Mouse (Mus musculus): ENCODE measurements around the gene Cyp4f37. TPM values are rescaled to one million over a fixed set of nuclear protein-coding genes. Genes with fewer than 3 reads are reported as not detected.
"Not testable (repeated sequence)": the region's sequence is repeated elsewhere in the genome, so short reads cannot be mapped to it uniquely, and the experiment has no call there.

Gene Cyp4f37
- polyA plus RNA-seq, 1 experiment from 2014 or later, result not detected

DNA sequence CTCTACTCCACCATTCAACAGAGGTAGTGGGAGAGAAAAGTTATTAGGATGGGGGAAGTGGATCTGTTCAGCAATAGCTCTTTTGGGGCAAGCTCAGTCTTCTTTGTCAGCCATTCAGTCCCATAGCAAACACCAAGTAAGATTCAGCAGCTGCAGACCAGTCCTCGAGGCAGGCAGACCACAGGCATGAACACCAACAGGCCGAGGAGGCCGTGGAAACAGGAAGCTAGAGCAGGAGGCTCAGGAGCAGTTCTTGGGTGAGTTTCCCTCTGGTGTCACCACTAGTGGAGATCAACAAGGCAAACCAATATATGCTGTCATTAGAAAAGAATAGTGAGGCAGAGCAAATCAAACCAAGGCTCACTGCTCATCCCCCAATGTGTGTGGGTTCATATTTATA, 8.7 kb upstream of the Cyp4f37 start:
- Histone ChIP-seq H3K9ac (ENCODE audit: low read depth, low read length) (no peak overlapping the region), H3K36me3 (ENCODE audit: control insufficient read depth, insufficient read depth) (no peaks in the 10 kb centered on the region), H3K4me2 (replicated peaks; ENCODE audit: low read depth) (no peak overlapping the region), H3K27me3 (replicated peaks; ENCODE audit: control insufficient read depth, insufficient read depth, low read length) (no peaks in the 10 kb centered on the region), H3K4me1 (replicated peaks; ENCODE audit: control insufficient read depth, insufficient read depth, low read length) (no peaks in the 10 kb centered on the region), H3K4me3 (ENCODE audit: low read depth, low read length) (no peak overlapping the region), H3K9me3 (ENCODE audit: control insufficient read depth) (no peaks in the 10 kb centered on the region), H3K27ac (ENCODE audit: low read depth, low read length) (no peak overlapping the region)
- no peak for TF ChIP-seq CTCF (IDR thresholded peaks at IDR 0.05; ENCODE audit: low read depth)
- 71% methylated on average over 3 of the region's 3 CpGs for WGBS
- ATAC-seq, result no peak

DNA sequence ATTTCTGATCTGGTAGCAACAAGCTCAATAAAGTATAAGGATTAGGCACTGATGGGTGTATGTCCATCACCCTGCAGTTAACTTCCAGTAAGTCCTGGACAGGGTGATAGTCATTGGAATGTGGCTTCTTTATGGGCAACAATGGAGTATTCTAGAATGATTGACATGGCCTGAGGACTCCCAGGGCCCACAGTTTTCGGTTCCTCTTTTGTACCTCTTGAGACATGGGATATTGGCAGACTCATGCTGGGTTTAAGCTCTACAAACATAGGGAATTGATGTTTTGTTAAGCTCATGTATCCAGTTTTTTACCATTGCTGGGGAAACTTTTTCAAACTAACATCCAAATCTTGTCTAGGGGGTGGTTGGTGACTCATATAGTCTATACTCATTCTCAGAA, 3.9 kb upstream of the Cyp4f37 start:
- 88% methylated on average over 1 of the region's 1 CpGs for WGBS
- Histone ChIP-seq H3K4me1 (replicated peaks; ENCODE audit: control insufficient read depth, insufficient read depth, low read length) (no peaks in the 10 kb centered on the region), H3K27ac (ENCODE audit: low read depth, low read length) (no peak overlapping the region), H3K4me2 (replicated peaks; ENCODE audit: low read depth) (no peak overlapping the region), H3K4me3 (ENCODE audit: low read depth, low read length) (no peak overlapping the region), H3K27me3 (replicated peaks; ENCODE audit: control insufficient read depth, insufficient read depth, low read length) (no peaks in the 10 kb centered on the region), H3K9ac (ENCODE audit: low read depth, low read length) (no peak overlapping the region), H3K36me3 (ENCODE audit: control insufficient read depth, insufficient read depth) (no peaks in the 10 kb centered on the region), H3K9me3 (ENCODE audit: control insufficient read depth) (0 out of 2 replicates have a peak, but pooled peaks cover 6% of the 10 kb centered on the region)
- no peak for ATAC-seq
- TF ChIP-seq CTCF (IDR thresholded peaks at IDR 0.05; ENCODE audit: low read depth), result no peak

DNA sequence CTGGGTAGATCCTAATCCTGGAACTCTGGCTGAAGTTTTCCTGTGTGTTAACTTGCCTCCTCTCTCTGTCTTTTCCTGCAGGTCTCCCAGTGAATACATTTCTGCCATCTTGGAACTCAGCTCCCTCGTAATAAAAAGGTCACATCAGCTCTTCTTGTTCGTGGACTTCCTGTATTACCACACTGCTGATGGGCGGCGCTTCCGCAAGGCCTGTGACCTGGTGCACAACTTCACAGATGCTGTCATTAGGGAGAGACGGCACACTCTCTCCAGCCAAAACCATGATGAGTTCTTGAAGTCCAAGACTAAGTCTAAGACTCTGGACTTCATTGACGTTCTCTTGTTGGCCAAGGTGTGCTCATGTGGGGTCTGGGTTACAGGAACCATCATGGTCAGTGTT, 8.6 kb downstream of the Cyp4f37 start:
- H3K4me1 ChIP-seq (replicated peaks; ENCODE audit: control insufficient read depth, insufficient read depth, low read length); H3K27me3 ChIP-seq (replicated peaks; ENCODE audit: control insufficient read depth, insufficient read depth, low read length); H3K27ac ChIP-seq (ENCODE audit: low read depth, low read length); H3K9me3 ChIP-seq (ENCODE audit: control insufficient read depth); H3K9ac ChIP-seq (ENCODE audit: low read depth, low read length); ATAC-seq; H3K36me3 ChIP-seq (ENCODE audit: control insufficient read depth, insufficient read depth); H3K4me2 ChIP-seq (replicated peaks; ENCODE audit: low read depth); H3K4me3 ChIP-seq (ENCODE audit: low read depth, low read length): not testable (repeated sequence)
- WGBS, result 78% methylated on average over 7 of the region's 7 CpGs

DNA sequence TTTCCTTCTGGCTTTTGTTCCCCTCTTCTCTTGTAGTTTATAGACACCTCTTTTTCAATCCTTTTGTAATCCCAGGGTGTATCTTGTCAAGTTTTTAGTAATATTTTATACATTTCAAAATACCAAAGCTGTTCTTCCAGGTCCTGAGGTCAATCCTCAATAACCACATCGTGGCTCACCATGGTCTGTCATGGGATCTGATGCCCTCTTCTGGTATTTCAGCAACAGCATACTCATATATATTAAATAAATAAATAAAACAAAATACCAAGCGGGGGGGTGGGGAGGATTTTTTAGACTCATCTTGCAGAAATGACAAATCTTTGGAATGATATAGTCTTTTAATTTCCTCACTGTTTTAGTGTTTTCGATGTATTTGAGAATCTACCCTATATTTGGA, 10.8 kb downstream of the Cyp4f37 start:
- Histone ChIP-seq H3K9me3 (ENCODE audit: control insufficient read depth) (no peaks in the 10 kb centered on the region), H3K27ac (ENCODE audit: low read depth, low read length) (no peak overlapping the region), H3K36me3 (ENCODE audit: control insufficient read depth, insufficient read depth) (no peaks in the 10 kb centered on the region), H3K9ac (ENCODE audit: low read depth, low read length) (no peak overlapping the region), H3K4me3 (ENCODE audit: low read depth, low read length) (no peak overlapping the region), H3K4me1 (replicated peaks; ENCODE audit: control insufficient read depth, insufficient read depth, low read length) (no peaks in the 10 kb centered on the region), H3K4me2 (replicated peaks; ENCODE audit: low read depth) (no peak overlapping the region), H3K27me3 (replicated peaks; ENCODE audit: control insufficient read depth, insufficient read depth, low read length) (no peaks in the 10 kb centered on the region)
- 76% methylated on average over 3 of the region's 3 CpGs for WGBS
- no peak for ATAC-seq
- no peak for TF ChIP-seq CTCF (IDR thresholded peaks at IDR 0.05; ENCODE audit: low read depth)

DNA sequence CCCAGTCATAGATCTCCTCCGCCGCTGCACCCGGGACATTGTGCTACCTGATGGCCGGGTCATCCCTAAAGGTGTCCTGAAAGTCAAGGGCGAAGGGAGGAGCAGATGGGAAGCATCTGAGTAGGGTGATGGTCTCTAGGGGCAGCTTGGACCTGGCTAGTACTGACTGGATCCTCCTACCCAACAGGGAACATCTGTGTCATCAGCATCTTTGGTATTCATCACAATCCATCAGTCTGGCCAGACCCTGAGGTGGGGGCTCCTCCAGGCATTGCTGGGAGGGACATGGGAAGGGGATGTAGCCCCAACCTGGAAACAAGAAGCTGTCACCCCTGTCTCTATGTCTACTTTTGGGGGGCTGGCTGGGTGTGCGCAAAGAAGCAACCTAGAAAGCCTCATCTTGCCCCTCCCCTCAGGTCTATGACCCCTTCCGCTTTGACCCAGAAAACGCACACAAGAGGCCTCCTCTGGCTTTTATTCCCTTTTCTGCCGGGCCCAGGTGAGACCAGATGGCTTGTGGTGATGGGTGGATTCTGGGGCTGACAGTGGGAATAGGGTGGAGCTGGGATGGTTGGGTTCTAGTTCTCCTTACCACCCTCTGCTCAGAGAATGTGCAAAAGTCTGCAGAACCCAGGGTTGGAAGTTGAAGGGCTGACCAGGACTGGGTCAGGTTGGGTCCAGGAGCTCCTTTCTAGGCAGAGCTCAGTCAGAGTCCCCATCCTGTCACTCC, 13.3 kb downstream of the Cyp4f37 start:
- 83% methylated on average over 8 of the region's 9 CpGs for WGBS
- ATAC-seq; H3K27ac ChIP-seq (ENCODE audit: low read depth, low read length); H3K9me3 ChIP-seq (ENCODE audit: control insufficient read depth); H3K27me3 ChIP-seq (replicated peaks; ENCODE audit: control insufficient read depth, insufficient read depth, low read length); H3K36me3 ChIP-seq (ENCODE audit: control insufficient read depth, insufficient read depth); H3K4me1 ChIP-seq (replicated peaks; ENCODE audit: control insufficient read depth, insufficient read depth, low read length): not testable (repeated sequence)
- 0 out of 2 replicates have a peak overlapping the region, but pooled peaks have one; percentile 50 for H3K9ac ChIP-seq (ENCODE audit: low read depth, low read length)
- H3K4me2 ChIP-seq (replicated peaks; ENCODE audit: low read depth), result peak overlapping the region; percentile 65
- H3K4me3 ChIP-seq (ENCODE audit: low read depth, low read length), result peak overlapping the region; percentile 30

DNA sequence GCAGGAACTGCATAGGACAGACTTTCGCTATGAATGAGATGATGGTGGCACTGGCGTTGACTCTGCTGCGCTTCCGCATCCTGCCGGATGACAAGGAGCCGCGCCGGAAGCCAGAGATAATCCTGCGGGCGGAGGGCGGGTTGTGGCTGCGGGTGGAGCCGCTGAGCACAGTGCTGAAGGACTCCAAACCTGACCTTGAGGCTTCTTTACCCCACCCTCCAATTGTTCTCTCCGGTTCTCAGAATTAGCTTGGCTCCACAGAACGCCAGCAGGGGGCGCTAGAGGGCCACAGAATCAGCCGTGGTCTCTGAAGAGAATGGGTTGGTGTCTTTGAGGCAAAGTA, 13.8 kb downstream of the Cyp4f37 start:
- peak; percentile 85 for ATAC-seq
- Histone ChIP-seq H3K4me2 (replicated peaks; ENCODE audit: low read depth) (peak overlapping the region; percentile 65), H3K9ac (ENCODE audit: low read depth, low read length) (0 out of 2 replicates have a peak overlapping the region, but pooled peaks have one; percentile 50), H3K4me1 (replicated peaks; ENCODE audit: control insufficient read depth, insufficient read depth, low read length) (no peaks in the 10 kb centered on the region), H3K36me3 (ENCODE audit: control insufficient read depth, insufficient read depth) (no peaks in the 10 kb centered on the region), H3K27me3 (replicated peaks; ENCODE audit: control insufficient read depth, insufficient read depth, low read length) (no peaks in the 10 kb centered on the region), H3K4me3 (ENCODE audit: low read depth, low read length) (peak overlapping the region; percentile 30), H3K9me3 (ENCODE audit: control insufficient read depth) (no peaks in the 10 kb centered on the region), H3K27ac (ENCODE audit: low read depth, low read length) (no peak overlapping the region)
- TF ChIP-seq CTCF (IDR thresholded peaks at IDR 0.05; ENCODE audit: low read depth), result peak; percentile 97
- 1% methylated on average over 17 of the region's 17 CpGs for WGBS

DNA sequence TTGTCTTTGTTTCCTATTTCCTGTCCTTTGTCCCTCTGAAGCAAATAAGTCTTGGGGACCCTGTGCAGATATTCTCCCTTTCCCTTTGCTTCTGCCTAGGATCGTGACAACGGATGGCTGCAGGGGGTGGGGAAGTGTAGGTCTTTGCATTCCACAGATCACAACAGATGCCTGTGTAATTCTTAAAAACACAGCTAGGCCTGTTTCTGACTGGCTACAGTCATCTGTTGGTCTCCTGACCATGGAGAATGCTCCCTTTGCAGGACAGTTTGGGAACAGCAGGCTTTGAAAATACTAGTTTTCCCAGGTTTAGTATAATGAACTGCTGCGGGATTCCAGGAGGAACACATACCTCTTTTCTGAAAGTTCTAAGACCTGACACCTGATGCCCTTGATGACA, 15.2 kb downstream of the Cyp4f37 start:
- Histone ChIP-seq H3K4me3 (ENCODE audit: low read depth, low read length) (no peak overlapping the region), H3K9me3 (ENCODE audit: control insufficient read depth) (no peaks in the 10 kb centered on the region), H3K4me1 (replicated peaks; ENCODE audit: control insufficient read depth, insufficient read depth, low read length) (no peaks in the 10 kb centered on the region), H3K27ac (ENCODE audit: low read depth, low read length) (no peak overlapping the region), H3K27me3 (replicated peaks; ENCODE audit: control insufficient read depth, insufficient read depth, low read length) (no peaks in the 10 kb centered on the region), H3K36me3 (ENCODE audit: control insufficient read depth, insufficient read depth) (no peaks in the 10 kb centered on the region), H3K4me2 (replicated peaks; ENCODE audit: low read depth) (no peak overlapping the region), H3K9ac (ENCODE audit: low read depth, low read length) (no peak overlapping the region)
- WGBS, result 61% methylated on average over 3 of the region's 3 CpGs
- no peak for ATAC-seq
- no peak; the same call in 1 of the 2 replicates for TF ChIP-seq CTCF (IDR thresholded peaks at IDR 0.05; ENCODE audit: low read depth)

Measured in intestine, postnatal 0 days (tissue).